Mouse (Mus musculus) heart, adult 2 months (tissue): ENCODE measurements around the gene Man1c1.

Experiments used
- CTCF ChIP-seq: fragments of 200-600 bp; IDR thresholded peaks from 2 replicates; pipeline ENCODE4 v1.8.1; 2022; ENCODE audit warnings: antibody characterized with exemption, mild to moderate bottlenecking, moderate library complexity
- POLR2A ChIP-seq: fragments of 200-500 bp; IDR thresholded peaks from 2 replicates; pipeline ENCODE4 v1.6.1; 2011; ENCODE audit warnings: mild to moderate bottlenecking, low read depth, low read length, control low read depth; ENCODE audit not compliant: insufficient read depth

- TF ChIP-seq POLR2A (no peak), CTCF (no peak)
Measured at GRCm38 (mm10) chr4:134594731-134595439, 109.2 kb downstream of the Man1c1 start.
